Mouse (Mus musculus) heart, adult 2 months (tissue): ENCODE data around the gene Cd3d. TPM values are rescaled to one million over a fixed set of nuclear protein-coding genes. Genes with fewer than 3 reads are reported as not detected.

Experiments
- DNase-seq, 2 experiments: peaks; one replicate each; pipeline ENCODE4 v3.0.0; 2021
- H3K27ac ChIP-seq: fragments of 200-600 bp; 2 replicates; pipeline ENCODE4 v1.8.1; 2022
- H3K27me3 ChIP-seq: fragments of 200-500 bp; 2 replicates; pipeline ENCODE4 v1.6.1; 2012; ENCODE audit warnings: mild to moderate bottlenecking, low read length, inconsistent platforms, mixed read lengths; ENCODE audit not compliant: control insufficient read depth, insufficient read depth
- H3K36me3 ChIP-seq: fragments of 200-500 bp; 2 replicates; pipeline ENCODE4 v1.6.1; 2012; ENCODE audit warnings: low read length, inconsistent platforms; ENCODE audit not compliant: control insufficient read depth, insufficient read depth
- H3K4me1 ChIP-seq: fragments of 200-500 bp; 2 replicates; pipeline ENCODE4 v1.6.1; 2011; ENCODE audit warnings: low read length; ENCODE audit not compliant: control insufficient read depth, insufficient read depth
- H3K4me3 ChIP-seq: fragments of 200-600 bp; 2 replicates; pipeline ENCODE4 v1.8.1; 2022
- H3K79me2 ChIP-seq: fragments of 200-500 bp; replicated peaks from 2 replicates; pipeline ENCODE4 v1.6.1; 2012; ENCODE audit warnings: mild to moderate bottlenecking, inconsistent platforms, low read length, moderate library complexity, mixed read lengths; ENCODE audit not compliant: control insufficient read depth, insufficient read depth
- H3K9ac ChIP-seq: fragments of 200-500 bp; 2 replicates; pipeline ENCODE4 v1.6.1; 2012; ENCODE audit warnings: low read depth, mild to moderate bottlenecking, control low read depth, inconsistent platforms, low read length, mixed read lengths
- CTCF ChIP-seq: fragments of 200-600 bp; IDR thresholded peaks from 2 replicates; pipeline ENCODE4 v1.8.1; 2022; ENCODE audit warnings: antibody characterized with exemption, mild to moderate bottlenecking, moderate library complexity
- EP300 ChIP-seq: fragments of 200-500 bp; IDR thresholded peaks from 2 replicates; pipeline ENCODE4 v1.6.1; 2011; ENCODE audit warnings: low read depth, low read length, control low read depth; ENCODE audit not compliant: insufficient read depth
- POLR2A ChIP-seq: fragments of 200-500 bp; IDR thresholded peaks from 2 replicates; pipeline ENCODE4 v1.6.1; 2011; ENCODE audit warnings: mild to moderate bottlenecking, low read depth, low read length, control low read depth; ENCODE audit not compliant: insufficient read depth
- WGBS: fragments of 180-500 bp; shearing (Covaris S2); methylation state at CpG from one replicate; pipeline ENCODE4 v1.1.7; 2018; 5-methylcytosine and 5-hydroxymethylcytosine counted together
- intact Hi-C: fragments of 180-260 bp; cut with DNase I; formaldehyde crosslinking; loops from one replicate; pipeline ENCODE4 v1.15.1; 2025
- polyA plus RNA-seq: library from polyadenylated mRNA; depleted of rRNA; stranded (reverse); fragments of >200 nt; gene quantifications from 2 replicates; pipeline ENCODE4 v1.2.3, GENCODE M21; 2012
- total RNA-seq, 2 experiments: library from RNA; stranded (reverse); gene quantifications; 2 replicates each; pipeline ENCODE4 v1.2.3; 2021

The Cd3d gene
- total and polyA plus RNA-seq, 3 experiments = 0.66 to 0.92 TPM; not detected in 1

DNA sequence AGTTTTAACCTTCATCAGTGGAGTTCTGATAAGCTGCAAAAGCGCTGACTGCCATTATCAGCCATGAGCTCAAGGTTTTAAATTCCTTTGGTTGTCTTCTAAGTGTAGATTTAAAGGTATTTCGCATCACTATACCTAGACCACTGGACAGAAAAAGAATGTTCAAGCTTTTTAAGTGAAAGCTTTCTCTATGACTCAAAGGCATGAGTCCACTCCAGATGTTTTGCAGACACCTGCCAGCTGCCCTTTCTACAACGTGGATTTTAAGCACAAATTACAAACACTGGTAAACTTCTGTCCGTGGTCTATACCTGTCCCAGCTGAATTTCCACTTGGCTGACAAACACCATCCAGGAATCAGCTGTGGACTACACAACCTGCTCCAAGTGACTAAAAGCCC, 13.4 kb downstream of the Cd3d start:
- no peak overlapping the region for H3K27ac ChIP-seq
- WGBS = 68% methylated on average over 4 of the region's 4 CpGs
- intact Hi-C loops = no loop called here
- H3K27me3 ChIP-seq = 0 out of 2 replicates have a peak, but pooled peaks cover 2% of the 10 kb centered on the region
- no peak overlapping the region for H3K4me3 ChIP-seq
- H3K4me1 ChIP-seq = no peaks in the 10 kb centered on the region
- no peak overlapping the region for H3K9ac ChIP-seq
- H3K36me3 ChIP-seq = no peaks in the 10 kb centered on the region
- no peaks in the 10 kb centered on the region for H3K79me2 ChIP-seq
- no peak for TF ChIP-seq EP300
- TF ChIP-seq CTCF = no peak
- no peak for TF ChIP-seq POLR2A
- no peak for DNase-seq

DNA sequence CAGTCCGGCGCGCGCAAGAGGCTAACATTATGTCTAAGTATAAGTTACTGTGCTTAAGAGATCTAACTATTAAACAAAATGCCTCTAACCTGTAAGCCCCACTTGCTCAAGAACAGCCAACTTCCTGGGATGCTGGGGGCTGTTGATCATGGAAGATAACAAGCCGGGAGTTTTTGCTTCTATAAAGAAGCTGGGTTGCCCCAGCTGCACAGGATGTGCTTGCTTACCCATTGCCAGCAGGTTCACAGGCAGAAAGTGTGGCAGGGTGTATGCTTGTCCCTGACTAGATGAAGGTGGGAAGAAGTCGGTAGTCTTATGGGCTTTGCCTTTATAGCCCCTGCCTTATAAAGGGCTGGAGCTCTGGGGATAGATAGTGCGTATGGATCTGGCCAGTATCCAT, 15.0 kb downstream of the Cd3d start:
- WGBS = 88% methylated on average over 7 of the region's 7 CpGs
- H3K27me3 ChIP-seq = 0 out of 2 replicates have a peak, but pooled peaks cover 2% of the 10 kb centered on the region
- H3K4me1 ChIP-seq = no peaks in the 10 kb centered on the region
- intact Hi-C loops = no loop called here
- DNase-seq = no peak
- no peaks in the 10 kb centered on the region for H3K79me2 ChIP-seq
- TF ChIP-seq POLR2A (no peak), EP300 (no peak), CTCF (no peak)
- no peak overlapping the region for H3K4me3 ChIP-seq
- H3K9ac ChIP-seq = no peak overlapping the region
- no peaks in the 10 kb centered on the region for H3K36me3 ChIP-seq
- no peak overlapping the region for H3K27ac ChIP-seq

DNA sequence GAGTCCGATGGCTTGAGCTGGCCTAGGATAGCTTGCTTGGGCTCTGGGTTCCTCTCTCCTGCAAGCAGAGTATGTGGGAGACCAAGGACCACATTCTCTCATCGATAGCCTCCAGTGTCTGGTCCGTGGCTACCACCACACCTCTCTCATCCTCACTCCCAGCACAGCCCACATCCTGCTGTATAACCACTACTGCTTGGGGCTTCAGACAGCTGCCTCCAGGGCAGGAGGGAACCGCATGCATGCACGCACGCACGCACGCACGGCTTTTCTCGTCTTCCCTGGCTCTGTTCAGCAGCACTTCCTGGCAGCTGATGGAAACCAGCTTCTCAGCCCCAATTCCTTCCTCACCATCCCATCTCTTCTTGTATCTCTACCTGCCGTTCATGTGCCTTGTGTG, 16.6 kb downstream of the Cd3d start:
- H3K4me1 ChIP-seq = no peaks in the 10 kb centered on the region
- no peak for DNase-seq
- WGBS = 44% methylated on average over 11 of the region's 11 CpGs
- H3K36me3 ChIP-seq = no peaks in the 10 kb centered on the region
- no peak overlapping the region for H3K27ac ChIP-seq
- 0 out of 2 replicates have a peak, but pooled peaks cover 2% of the 10 kb centered on the region for H3K27me3 ChIP-seq
- intact Hi-C loops = no loop called here
- H3K79me2 ChIP-seq = no peaks in the 10 kb centered on the region
- no peak for TF ChIP-seq CTCF
- no peak for TF ChIP-seq EP300
- TF ChIP-seq POLR2A = no peak
- H3K4me3 ChIP-seq = no peak overlapping the region
- no peak overlapping the region for H3K9ac ChIP-seq

DNA sequence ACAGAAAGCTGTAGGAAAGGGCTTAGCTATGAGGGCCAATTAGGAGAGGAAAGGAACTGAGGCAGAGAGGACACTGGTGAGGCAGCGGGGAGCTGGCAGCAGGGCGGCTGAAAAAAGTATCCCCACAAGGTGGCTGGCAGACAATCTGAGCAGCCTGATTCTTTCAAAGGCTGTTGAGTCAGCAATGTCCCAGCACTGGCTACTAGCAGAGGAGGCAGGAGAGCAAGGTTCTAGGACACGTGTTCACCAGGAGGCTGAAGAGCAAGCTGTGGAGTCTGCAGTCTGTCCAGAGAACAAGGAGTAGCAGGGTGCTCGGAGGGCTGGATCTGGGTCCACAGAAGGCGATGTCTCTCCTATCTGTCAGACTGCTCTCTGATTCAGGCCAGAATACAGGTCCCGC, 17.6 kb downstream of the Cd3d start:
- no peak overlapping the region for H3K27ac ChIP-seq

DNA sequence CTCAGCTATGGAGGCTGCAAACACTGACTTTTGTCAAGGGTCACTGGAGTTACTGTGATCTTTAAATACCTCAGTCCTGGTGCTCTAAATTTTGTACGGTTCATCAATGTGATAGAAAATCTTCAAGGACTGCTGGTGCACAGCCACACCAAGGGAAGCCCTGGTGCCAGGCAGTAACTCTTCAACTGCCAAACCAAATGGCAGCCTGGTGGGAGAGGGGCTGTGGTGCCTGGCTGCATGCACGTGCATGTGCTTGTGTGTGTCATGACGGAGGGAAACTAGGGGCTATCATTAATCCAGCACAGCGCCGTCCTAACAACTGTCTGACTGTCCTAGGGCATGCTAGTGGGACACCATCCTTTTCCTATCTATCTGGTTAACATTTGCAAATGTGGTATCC, 18.2 kb downstream of the Cd3d start:
- intact Hi-C loops = no loop called here
- Histone ChIP-seq H3K79me2 (no peaks in the 10 kb centered on the region), H3K27me3 (0 out of 2 replicates have a peak, but pooled peaks cover 2% of the 10 kb centered on the region), H3K36me3 (no peaks in the 10 kb centered on the region), H3K9ac (no peak overlapping the region), H3K4me3 (no peak overlapping the region), H3K27ac (no peak overlapping the region), H3K4me1 (no peaks in the 10 kb centered on the region)
- WGBS = 72% methylated on average over 5 of the region's 5 CpGs
- TF ChIP-seq EP300 = no peak
- no peak for TF ChIP-seq CTCF
- TF ChIP-seq POLR2A = no peak
- no peak for DNase-seq

More for the DNA sequence above, 17.6 kb downstream of the Cd3d start:
- 46% methylated on average over 6 of the region's 6 CpGs for WGBS
- no peaks in the 10 kb centered on the region for H3K79me2 ChIP-seq
- H3K36me3 ChIP-seq = no peaks in the 10 kb centered on the region
- intact Hi-C loops = no loop called here
- DNase-seq = no peak
- H3K4me1 ChIP-seq = no peaks in the 10 kb centered on the region
- no peak overlapping the region for H3K4me3 ChIP-seq
- H3K9ac ChIP-seq = no peak overlapping the region
- H3K27me3 ChIP-seq = 0 out of 2 replicates have a peak, but pooled peaks cover 2% of the 10 kb centered on the region
- TF ChIP-seq CTCF (no peak), EP300 (no peak), POLR2A (no peak)

DNA sequence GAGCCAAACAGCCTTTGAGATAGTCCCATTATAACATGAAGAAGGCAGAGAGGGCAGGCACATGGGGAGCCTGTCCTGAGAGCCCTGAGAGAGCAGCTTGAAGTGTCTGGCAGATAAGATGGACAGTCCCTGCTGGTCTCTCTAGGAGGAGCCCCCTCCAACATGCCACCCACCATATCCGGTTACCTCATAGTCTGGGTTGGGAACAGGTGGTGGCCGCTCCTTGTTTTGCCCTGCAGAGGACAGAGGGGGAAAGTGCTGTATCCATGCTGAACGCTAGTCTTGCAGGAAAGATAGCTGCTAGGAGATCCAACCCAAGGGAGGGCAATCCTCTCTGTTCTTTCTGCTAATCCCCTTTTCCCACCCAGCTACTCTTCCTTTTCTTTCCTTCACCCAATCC, 18.7 kb downstream of the Cd3d start:
- H3K4me3 ChIP-seq = no peak overlapping the region
- no peak overlapping the region for H3K9ac ChIP-seq
- WGBS = 52% methylated on average over 3 of the region's 3 CpGs
- no peak overlapping the region for H3K27ac ChIP-seq
- intact Hi-C loops = no loop called here
- 0 out of 2 replicates have a peak, but pooled peaks cover 2% of the 10 kb centered on the region for H3K27me3 ChIP-seq
- DNase-seq = no peak
- no peaks in the 10 kb centered on the region for H3K79me2 ChIP-seq
- H3K36me3 ChIP-seq = no peaks in the 10 kb centered on the region
- no peak for TF ChIP-seq POLR2A
- no peak for TF ChIP-seq EP300
- TF ChIP-seq CTCF = no peak
- no peaks in the 10 kb centered on the region for H3K4me1 ChIP-seq
